Mouse (Mus musculus): Measurements from ENCODE around the gene Hspa8. TPM values are rescaled to one million over a fixed set of nuclear protein-coding genes. Genes with fewer than 3 reads are reported as not detected.
A peak's percentile ranks its signal among the peaks of the same experiment; 100 is the strongest.
"Not testable (repeated sequence)": the region's sequence is repeated elsewhere in the genome, so short reads cannot be mapped to it uniquely, and the experiment has no call there.

The Hspa8 gene
- polyA plus RNA-seq, 1 experiment = 1,079 TPM

- DNase-seq = no peak
- Histone ChIP-seq H3K4me3 (replicated peaks; ENCODE audit: extremely low read depth, low read depth, low read length) (no peak overlapping the region), H3K4me1 (ENCODE audit: control insufficient read depth, insufficient read depth, low read length) (no peaks in the 10 kb centered on the region)
- 91% methylated on average over 4 of the region's 4 CpGs for WGBS
- TF ChIP-seq CTCF (IDR thresholded peaks at IDR 0.05; ENCODE audit: insufficient read depth, low read length) = no peak
- TF ChIP-seq POLR2A (IDR thresholded peaks at IDR 0.05; ENCODE audit: borderline replicate concordance, extremely low read depth, low read depth, low read length) = no peak
Measured at GRCm38 (mm10) chr9:40767946-40768345, 32.8 kb upstream of the Hspa8 start.

- WGBS = 65% methylated on average over 13 of the region's 13 CpGs
- no peak overlapping the region for H3K4me3 ChIP-seq (replicated peaks; ENCODE audit: extremely low read depth, low read depth, low read length)
- no peak for TF ChIP-seq POLR2A (IDR thresholded peaks at IDR 0.05; ENCODE audit: borderline replicate concordance, extremely low read depth, low read depth, low read length)
- TF ChIP-seq CTCF (IDR thresholded peaks at IDR 0.05; ENCODE audit: insufficient read depth, low read length) = no peak
- DNase-seq = no peak
- H3K4me1 ChIP-seq (ENCODE audit: control insufficient read depth, insufficient read depth, low read length) = no peaks in the 10 kb centered on the region
Measured at GRCm38 (mm10) chr9:40772246-40772645, 28.5 kb upstream of the Hspa8 start.

GRCm38 (mm10) chr9:40773142-40773541 lies 27.6 kb upstream of the Hspa8 start:
- 85% methylated on average over 6 of the region's 6 CpGs for WGBS
- DNase-seq; H3K4me1 ChIP-seq (ENCODE audit: control insufficient read depth, insufficient read depth, low read length); H3K4me3 ChIP-seq (replicated peaks; ENCODE audit: extremely low read depth, low read depth, low read length): not testable (repeated sequence)

GRCm38 (mm10) chr9:40773869-40774268 lies 26.9 kb upstream of the Hspa8 start:
- Histone ChIP-seq H3K4me1 (ENCODE audit: control insufficient read depth, insufficient read depth, low read length) (no peaks in the 10 kb centered on the region), H3K4me3 (replicated peaks; ENCODE audit: extremely low read depth, low read depth, low read length) (no peak overlapping the region)
- TF ChIP-seq CTCF (IDR thresholded peaks at IDR 0.05; ENCODE audit: insufficient read depth, low read length) (no peak), POLR2A (IDR thresholded peaks at IDR 0.05; ENCODE audit: borderline replicate concordance, extremely low read depth, low read depth, low read length) (no peak)
- no peak for DNase-seq
- 52% methylated on average over 4 of the region's 4 CpGs for WGBS

- no peak overlapping the region for H3K4me3 ChIP-seq (replicated peaks; ENCODE audit: extremely low read depth, low read depth, low read length)
- 56% methylated on average over 1 of the region's 1 CpGs for WGBS
- TF ChIP-seq CTCF (IDR thresholded peaks at IDR 0.05; ENCODE audit: insufficient read depth, low read length) (no peak), POLR2A (IDR thresholded peaks at IDR 0.05; ENCODE audit: borderline replicate concordance, extremely low read depth, low read depth, low read length) (no peak)
Measured at GRCm38 (mm10) chr9:40776044-40776443, 24.7 kb upstream of the Hspa8 start.

GRCm38 (mm10) chr9:40776459-40777248 lies 24.1 kb upstream of the Hspa8 start:
- TF ChIP-seq POLR2A (IDR thresholded peaks at IDR 0.05; ENCODE audit: borderline replicate concordance, extremely low read depth, low read depth, low read length) (no peak), CTCF (IDR thresholded peaks at IDR 0.05; ENCODE audit: insufficient read depth, low read length) (no peak)
- DNase-seq = no peak
- peaks cover 4% of the 10 kb centered on the region for H3K4me1 ChIP-seq (ENCODE audit: control insufficient read depth, insufficient read depth, low read length)
- H3K4me3 ChIP-seq (replicated peaks; ENCODE audit: extremely low read depth, low read depth, low read length) = no peak overlapping the region
- WGBS = 36% methylated on average over 11 of the region's 11 CpGs

More at GRCm38 (mm10) chr9:40776044-40776443, 24.7 kb upstream of the Hspa8 start:
- H3K4me1 ChIP-seq (ENCODE audit: control insufficient read depth, insufficient read depth, low read length) = peaks cover 4% of the 10 kb centered on the region
- no peak for DNase-seq

GRCm38 (mm10) chr9:40780111-40780510 lies 20.7 kb upstream of the Hspa8 start:
- WGBS = 50% methylated on average over 3 of the region's 3 CpGs
- Histone ChIP-seq H3K4me3 (replicated peaks; ENCODE audit: extremely low read depth, low read depth, low read length) (no peak overlapping the region), H3K4me1 (ENCODE audit: control insufficient read depth, insufficient read depth, low read length) (peaks cover 18% of the 10 kb centered on the region)
- no peak for DNase-seq
- no peak for TF ChIP-seq CTCF (IDR thresholded peaks at IDR 0.05; ENCODE audit: insufficient read depth, low read length)
- TF ChIP-seq POLR2A (IDR thresholded peaks at IDR 0.05; ENCODE audit: borderline replicate concordance, extremely low read depth, low read depth, low read length) = no peak

- no peak for DNase-seq
- TF ChIP-seq CTCF (IDR thresholded peaks at IDR 0.05; ENCODE audit: insufficient read depth, low read length) (no peak), POLR2A (IDR thresholded peaks at IDR 0.05; ENCODE audit: borderline replicate concordance, extremely low read depth, low read depth, low read length) (no peak)
- H3K4me3 ChIP-seq (replicated peaks; ENCODE audit: extremely low read depth, low read depth, low read length) = peak overlapping the region; percentile 39
- WGBS = 47% methylated on average over 11 of the region's 11 CpGs
- peaks cover 18% of the 10 kb centered on the region for H3K4me1 ChIP-seq (ENCODE audit: control insufficient read depth, insufficient read depth, low read length)
Measured at GRCm38 (mm10) chr9:40780892-40781725, 19.7 kb upstream of the Hspa8 start.

- H3K4me1 ChIP-seq (ENCODE audit: control insufficient read depth, insufficient read depth, low read length) = peaks cover 18% of the 10 kb centered on the region
- no peak for TF ChIP-seq CTCF (IDR thresholded peaks at IDR 0.05; ENCODE audit: insufficient read depth, low read length)
- peak; percentile 57; the same call in 1 of the 2 replicates for TF ChIP-seq POLR2A (IDR thresholded peaks at IDR 0.05; ENCODE audit: borderline replicate concordance, extremely low read depth, low read depth, low read length)
- DNase-seq = peak; percentile 67
- H3K4me3 ChIP-seq (replicated peaks; ENCODE audit: extremely low read depth, low read depth, low read length) = peak overlapping the region; percentile 39
- WGBS = 21% methylated on average over 26 of the region's 26 CpGs
Measured at GRCm38 (mm10) chr9:40781726-40782581, 18.8 kb upstream of the Hspa8 start.

Data from lung, adult 2 months (tissue).